ENCODE assay signal across 10 mouse cellular contexts in genomic region chr17:47468063-47468462, GRCm38 (mm10). TPM values are rescaled to one million over a fixed set of nuclear protein-coding genes. Genes with fewer than 3 reads are reported as not detected.
DNase-seq lines count a peak whose midpoint lies in the region; ATAC-seq and TF ChIP-seq lines count a peak whose summit lies in the region.
"Had no signal": no experiment of that assay in that cellular context is flagged by ENCODE, and none has a peak within 500 bp of the region (broad histone marks: within the 10 kb centered on the region; RNA-seq: fewer than 3 reads in every experiment).

No protein-coding gene starts in this region.

- H3K4me1 ChIP-seq in lung, embryonic 16.5 days (replicated peaks; ENCODE audit: control insufficient read depth, insufficient read depth, low read length) = peaks cover 16% of the 10 kb centered on the region
- H3K4me1 ChIP-seq in forebrain, embryonic 16.5 days (replicated peaks; ENCODE audit: control insufficient read depth, insufficient read depth, low read length) = peaks cover 10% of the 10 kb centered on the region; the same call in 1 of the 2 replicates
- no peaks in the 10 kb centered on the region for H3K4me1 ChIP-seq in limb, embryonic 14.5 days (ENCODE audit: control insufficient read depth, insufficient read depth, low read length)
- H3K4me1 ChIP-seq in stomach, embryonic 14.5 days (ENCODE audit: control insufficient read depth, insufficient read depth, low read length) = peaks cover 45% of the 10 kb centered on the region

- H3K4me2 ChIP-seq in lung, embryonic 16.5 days (ENCODE audit: low read depth, low read length) = peak overlapping the region; percentile 37; the same call in 1 of the 2 replicates
- H3K4me2 ChIP-seq in forebrain, embryonic 16.5 days (ENCODE audit: low read length) = 0 out of 2 replicates have a peak overlapping the region, but pooled peaks have one; percentile 11
- H3K4me2 ChIP-seq in limb, embryonic 14.5 days (replicated peaks; ENCODE audit: low read depth, low read length, severe bottlenecking) = peak overlapping the region; percentile 28; the same call in 1 of the 2 replicates
- peak overlapping the region; percentile 30 for H3K4me2 ChIP-seq in stomach, embryonic 14.5 days (replicated peaks; ENCODE audit: low read depth, low read length)

- H3K9me3 ChIP-seq in lung, embryonic 16.5 days (ENCODE audit: control insufficient read depth, low read length) = no peaks in the 10 kb centered on the region
- H3K9me3 ChIP-seq in forebrain, embryonic 16.5 days (ENCODE audit: control insufficient read depth, low read length) = no peaks in the 10 kb centered on the region
- H3K9me3 ChIP-seq in limb, embryonic 14.5 days (ENCODE audit: control insufficient read depth, low read length) = no peaks in the 10 kb centered on the region
- no peaks in the 10 kb centered on the region for H3K9me3 ChIP-seq in stomach, embryonic 14.5 days (ENCODE audit: control insufficient read depth, low read depth, low read length)

- 28% methylated on average over 12 of the region's 14 CpGs for WGBS in lung, embryonic 16.5 days
- WGBS in forebrain, embryonic 16.5 days = 16% methylated on average over 13 of the region's 14 CpGs
- 22% methylated on average over 14 of the region's 14 CpGs for WGBS in limb, embryonic 14.5 days
- 24% methylated on average over 14 of the region's 14 CpGs for WGBS in stomach, embryonic 14.5 days

- no peaks in the 10 kb centered on the region for H3K36me3 ChIP-seq in lung, embryonic 16.5 days (ENCODE audit: control insufficient read depth, insufficient read depth, low read length)
- no peaks in the 10 kb centered on the region for H3K36me3 ChIP-seq in forebrain, embryonic 16.5 days (ENCODE audit: control insufficient read depth, insufficient read depth)
- no peaks in the 10 kb centered on the region for H3K36me3 ChIP-seq in limb, embryonic 14.5 days (ENCODE audit: control insufficient read depth, insufficient read depth, low read length)
- H3K36me3 ChIP-seq in stomach, embryonic 14.5 days (ENCODE audit: control insufficient read depth, insufficient read depth, low read length) = no peaks in the 10 kb centered on the region

- intact Hi-C loops in left cerebral cortex, postnatal 25 days (cut with DNase I) = no loop called here

- no peak for ATAC-seq in lung, embryonic 16.5 days (ENCODE audit: low read depth)
- ATAC-seq in forebrain, embryonic 16.5 days = no peak
- ATAC-seq in limb, embryonic 14.5 days (ENCODE audit: low FRiP score, low read depth) = no peak
- ATAC-seq in stomach, embryonic 14.5 days (ENCODE audit: insufficient number of reproducible peaks, insufficient read depth, low FRiP score, low read depth) = no peak

- H3K9ac ChIP-seq in lung, embryonic 16.5 days (ENCODE audit: low read length) = peak overlapping the region; percentile 50
- no peak overlapping the region for H3K9ac ChIP-seq in forebrain, embryonic 16.5 days (replicated peaks; ENCODE audit: low read depth, low read length)
- H3K9ac ChIP-seq in limb, embryonic 14.5 days (ENCODE audit: low read depth, low read length, severe bottlenecking) = peak overlapping the region; percentile 50; the same call in 1 of the 2 replicates
- no peak overlapping the region for H3K9ac ChIP-seq in stomach, embryonic 14.5 days (replicated peaks; ENCODE audit: low read depth, low read length)

- H3K27ac ChIP-seq in lung, embryonic 16.5 days (ENCODE audit: low read length) = no peak overlapping the region
- H3K27ac ChIP-seq in forebrain, embryonic 16.5 days (ENCODE audit: low read length) = no peak overlapping the region
- no peak overlapping the region for H3K27ac ChIP-seq in limb, embryonic 14.5 days (replicated peaks; ENCODE audit: low read depth, low read length)
- H3K27ac ChIP-seq in stomach, embryonic 14.5 days (ENCODE audit: low read length) = no peak overlapping the region

- peak overlapping the region; percentile 28 for H3K4me3 ChIP-seq in lung, embryonic 16.5 days (ENCODE audit: low read length)
- peak overlapping the region; percentile 10 for H3K4me3 ChIP-seq in forebrain, embryonic 16.5 days (replicated peaks; ENCODE audit: low read length)
- H3K4me3 ChIP-seq in limb, embryonic 14.5 days (replicated peaks; ENCODE audit: low read length) = peak overlapping the region; percentile 21
- H3K4me3 ChIP-seq in stomach, embryonic 14.5 days (ENCODE audit: low read depth, low read length) = peak overlapping the region; percentile 20

- no peak for DNase-seq in lung, postnatal 36 days
- no peak for DNase-seq in limb, embryonic 14.5 days (ENCODE audit: low spot score)
- no peak for DNase-seq in cerebellum, postnatal 36 days
- no peak for DNase-seq in adrenal gland, adult 8-10 months
- DNase-seq in left cerebral cortex, postnatal 25 days (ENCODE audit: low spot score in 2 of 2) = no peak
- DNase-seq: lung, adult 2 months; right cerebral cortex, postnatal 25 days had no signal

- no peak for TF ChIP-seq POLR2A in limb, embryonic 14.5 days (IDR thresholded peaks at IDR 0.05; ENCODE audit: borderline replicate concordance, extremely low read depth, insufficient read depth, insufficient read length)

- H3K27me3 ChIP-seq in lung, embryonic 16.5 days (ENCODE audit: control insufficient read depth, insufficient read depth, low read depth, low read length) = peaks cover 9% of the 10 kb centered on the region
- peaks cover 19% of the 10 kb centered on the region for H3K27me3 ChIP-seq in forebrain, embryonic 16.5 days (replicated peaks; ENCODE audit: control insufficient read depth, insufficient read depth, low read length)
- peaks cover 24% of the 10 kb centered on the region for H3K27me3 ChIP-seq in limb, embryonic 14.5 days (ENCODE audit: control insufficient read depth, insufficient read depth, low read length)
- 0 out of 2 replicates have a peak, but pooled peaks cover 7% of the 10 kb centered on the region for H3K27me3 ChIP-seq in stomach, embryonic 14.5 days (ENCODE audit: control insufficient read depth, insufficient read depth, low read length)

RNA-seq across cellular contexts. Expression of gene 1700001C19Rik, which starts 30.9 kb away (rescaled TPM):
- polyA plus RNA-seq in lung, embryonic 16.5 days (2015; fragmentation: Nextera tagmentation; extraction: Ambion mirVana) = not detected in 2 replicates
- polyA plus RNA-seq in forebrain, embryonic 16.5 days (2015; fragmentation: Nextera tagmentation; extraction: Ambion mirVana) = 0.55 and 0.86 TPM in 2 replicates
- 0.25 and 0.82 TPM in 2 replicates for polyA plus RNA-seq in limb, embryonic 14.5 days (2012; rRNA removed)
- 0.50 and 0.68 TPM in 2 replicates for polyA plus RNA-seq in limb, embryonic 14.5 days (2014; fragmentation: Nextera tagmentation; extraction: Ambion mirVana)
- polyA plus RNA-seq in stomach, embryonic 14.5 days (2014; fragmentation: Nextera tagmentation; extraction: Ambion mirVana) = 0.31 and 0.58 TPM in 2 replicates
- under 1 TPM in 2 of 4 experiments, not detected in 2; 0.17 to 0.35 TPM for total RNA-seq in adrenal gland, adult 8-10 months (2022)
- total RNA-seq in left cerebral cortex, postnatal 25 days (2021) = under 1 TPM in 1 of 2 experiments, not detected in 1; 0.39 TPM

RNA-seq across cellular contexts. Expression of gene AI661453, which starts 31.6 kb away (rescaled TPM):
- polyA plus RNA-seq in lung, embryonic 16.5 days (2015; fragmentation: Nextera tagmentation; extraction: Ambion mirVana) = 1.8 and 2.3 TPM in 2 replicates
- 0.19 and 0.22 TPM in 2 replicates for polyA plus RNA-seq in forebrain, embryonic 16.5 days (2015; fragmentation: Nextera tagmentation; extraction: Ambion mirVana)
- 3.0 and 3.4 TPM in 2 replicates for polyA plus RNA-seq in limb, embryonic 14.5 days (2012; rRNA removed)
- 2.6 and 2.7 TPM in 2 replicates for polyA plus RNA-seq in limb, embryonic 14.5 days (2014; fragmentation: Nextera tagmentation; extraction: Ambion mirVana)
- 4.7 and 4.8 TPM in 2 replicates for polyA plus RNA-seq in stomach, embryonic 14.5 days (2014; fragmentation: Nextera tagmentation; extraction: Ambion mirVana)
- 1 to 10 TPM in 2 of 4 experiments, under 1 TPM in 2; 0.83 to 1.2 (median 0.99) TPM for total RNA-seq in adrenal gland, adult 8-10 months (2022)
- under 1 TPM; 0.32 to 0.41 TPM for total RNA-seq in left cerebral cortex, postnatal 25 days (2021)

RNA-seq across cellular contexts. Expression of gene Taf8, which starts 34.0 kb away (rescaled TPM):
- 30.5 and 30.9 TPM in 2 replicates for polyA plus RNA-seq in lung, embryonic 16.5 days (2015; fragmentation: Nextera tagmentation; extraction: Ambion mirVana)
- 24.9 and 25.7 TPM in 2 replicates for polyA plus RNA-seq in forebrain, embryonic 16.5 days (2015; fragmentation: Nextera tagmentation; extraction: Ambion mirVana)
- 46.4 and 52.2 TPM in 2 replicates for polyA plus RNA-seq in limb, embryonic 14.5 days (2012; rRNA removed)
- polyA plus RNA-seq in limb, embryonic 14.5 days (2014; fragmentation: Nextera tagmentation; extraction: Ambion mirVana) = 26.3 and 29.2 TPM in 2 replicates
- polyA plus RNA-seq in stomach, embryonic 14.5 days (2014; fragmentation: Nextera tagmentation; extraction: Ambion mirVana) = 24.5 and 27.3 TPM in 2 replicates
- 10 to 100 TPM; 22.8 to 29.9 (median 25.9) TPM for total RNA-seq in adrenal gland, adult 8-10 months (2022)
- total RNA-seq in left cerebral cortex, postnatal 25 days (2021) = 10 to 100 TPM; 16.4 to 16.7 TPM

RNA-seq across cellular contexts. Expression of gene Ccnd3, which starts 36.8 kb away (rescaled TPM):
- polyA plus RNA-seq in lung, embryonic 16.5 days (2015; fragmentation: Nextera tagmentation; extraction: Ambion mirVana) = 258 and 277 TPM in 2 replicates
- polyA plus RNA-seq in forebrain, embryonic 16.5 days (2015; fragmentation: Nextera tagmentation; extraction: Ambion mirVana) = 58.5 and 66.0 TPM in 2 replicates
- 349 and 415 TPM in 2 replicates for polyA plus RNA-seq in limb, embryonic 14.5 days (2012; rRNA removed)
- polyA plus RNA-seq in limb, embryonic 14.5 days (2014; fragmentation: Nextera tagmentation; extraction: Ambion mirVana) = 513 and 520 TPM in 2 replicates
- 425 and 428 TPM in 2 replicates for polyA plus RNA-seq in stomach, embryonic 14.5 days (2014; fragmentation: Nextera tagmentation; extraction: Ambion mirVana)
- total RNA-seq in adrenal gland, adult 8-10 months (2022) = 100 to 1,000 TPM; 350 to 623 (median 446) TPM
- total RNA-seq in left cerebral cortex, postnatal 25 days (2021) = 10 to 100 TPM; 31.0 to 31.7 TPM

Comparison
In these comparisons a context has a peak if more than half of its experiments do, and no peak if none do; other contexts are left out.
1. H3K9ac ChIP-seq: peak in lung, embryonic 16.5 days (single experiment) and limb, embryonic 14.5 days (single experiment); none in forebrain, embryonic 16.5 days (single experiment) and stomach, embryonic 14.5 days (single experiment).
2. Peak in every context shown above with its lines, with median percentiles within 50 percentile points of each other: H3K4me2 ChIP-seq and H3K4me3 ChIP-seq.